Mouse (Mus musculus) embryonic fibroblast, embryonic 13.5 days (primary cell): ENCODE results near the gene Akap2. TPM values are rescaled to one million over a fixed set of nuclear protein-coding genes. Genes with fewer than 3 reads are reported as not detected.
A peak's percentile ranks its signal among the peaks of the same experiment; 100 is the strongest.

Experiments used
- H3K27ac ChIP-seq: 2 replicates; pipeline ENCODE4 v1.5.1; 2012; ENCODE audit warnings: low read length, control low read depth, inconsistent platforms; ENCODE audit not compliant: insufficient read depth
- H3K4me1 ChIP-seq: 2 replicates; pipeline ENCODE4 v1.6.1; 2011; ENCODE audit warnings: low read length; ENCODE audit not compliant: control insufficient read depth, insufficient read depth
- H3K4me3 ChIP-seq: 2 replicates; pipeline ENCODE4 v1.5.1; 2011; ENCODE audit warnings: mild to moderate bottlenecking, control low read depth, low read length; ENCODE audit not compliant: insufficient read depth
- CTCF ChIP-seq: IDR thresholded peaks from 2 replicates; pipeline ENCODE4 v1.5.1; 2011; ENCODE audit warnings: mild to moderate bottlenecking, control low read depth, low read length, moderate library complexity, borderline replicate concordance; ENCODE audit not compliant: insufficient read depth
- POLR2A ChIP-seq: IDR thresholded peaks from 2 replicates; pipeline ENCODE4 v1.6.1; 2011; ENCODE audit warnings: low read depth, mild to moderate bottlenecking, control low read depth, low read length, moderate library complexity
- polyA plus RNA-seq: library from polyadenylated mRNA; stranded (reverse); fragments of >200 nt; gene quantifications from 2 replicates; pipeline ENCODE4 v1.2.4, GENCODE M21; 2011; ENCODE audit warnings: low read depth; ENCODE audit not compliant: missing spikeins, insufficient read length

The Akap2 gene
- polyA plus RNA-seq, 1 experiment = 127 TPM

DNA sequence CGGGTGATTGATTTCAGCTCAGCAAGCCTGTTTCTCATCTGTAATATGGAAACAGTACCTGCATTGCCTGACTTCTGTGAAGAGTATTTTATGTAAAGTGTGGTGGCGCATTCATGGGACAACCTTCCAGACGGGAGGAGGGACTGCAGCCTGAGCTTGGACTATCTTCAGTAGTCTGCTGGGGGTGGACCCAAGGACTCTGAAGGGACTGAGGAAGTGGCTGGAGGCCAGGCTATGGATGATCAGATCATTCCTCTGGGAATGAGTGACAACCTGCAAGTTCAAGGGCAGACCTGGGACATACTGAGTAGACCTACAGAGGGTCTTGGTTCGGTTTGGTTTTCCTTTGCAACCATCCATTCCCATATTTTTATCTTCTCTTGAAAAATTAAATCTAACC is 4.8 kb downstream of the Akap2 start:
- H3K27ac ChIP-seq = no peak overlapping the region
- no peak for TF ChIP-seq POLR2A
- H3K4me1 ChIP-seq = no peaks in the 10 kb centered on the region; the same call in 1 of the 2 replicates
- H3K4me3 ChIP-seq = no peak overlapping the region

DNA sequence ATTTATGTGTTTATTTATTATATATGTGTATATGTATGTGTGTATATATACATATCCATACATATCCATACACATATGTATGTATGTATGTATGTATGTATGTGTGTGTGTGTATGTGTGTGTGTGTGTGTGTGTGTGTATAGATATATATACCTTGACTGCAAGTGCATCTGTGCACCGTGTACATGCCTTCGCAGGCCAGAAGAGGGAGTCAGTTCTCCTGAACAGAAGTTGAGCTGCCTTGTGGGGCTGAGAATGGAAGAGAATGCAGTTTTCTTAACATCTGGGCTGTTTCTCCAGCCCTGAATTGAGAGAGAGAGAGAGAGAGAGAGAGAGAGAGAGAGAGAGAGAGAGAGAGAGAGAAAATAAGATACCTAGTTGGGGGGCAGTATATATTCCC is 6.2 kb downstream of the Akap2 start:
- TF ChIP-seq POLR2A = no peak
- peak; percentile 26; the same call in 1 of the 2 replicates for TF ChIP-seq CTCF
- H3K27ac ChIP-seq = no peak overlapping the region
- no peaks in the 10 kb centered on the region; the same call in 1 of the 2 replicates for H3K4me1 ChIP-seq
- no peak overlapping the region for H3K4me3 ChIP-seq

DNA sequence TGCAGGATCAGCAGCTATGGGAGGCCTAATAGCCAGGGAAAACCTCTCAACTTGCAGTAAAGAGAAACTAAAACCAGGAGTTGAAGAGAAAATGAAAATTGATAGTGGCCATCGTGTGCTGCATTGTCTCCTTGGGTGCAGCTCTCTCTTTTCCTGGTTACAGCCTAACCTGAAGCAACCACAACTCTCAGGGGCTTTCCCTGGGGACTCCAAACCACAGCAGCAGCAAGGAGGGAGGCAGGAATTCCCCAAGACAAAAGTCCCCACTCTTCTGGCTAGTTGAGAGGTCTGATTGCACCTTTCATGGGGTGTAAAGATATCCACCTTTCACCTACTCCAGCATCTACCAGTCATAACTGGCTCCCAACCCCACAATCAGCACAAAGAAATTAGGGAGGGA is 8.1 kb downstream of the Akap2 start:
- Histone ChIP-seq H3K4me3 (no peak overlapping the region), H3K4me1 (peaks cover 3% of the 10 kb centered on the region), H3K27ac (no peak overlapping the region)
- no peak for TF ChIP-seq POLR2A

DNA sequence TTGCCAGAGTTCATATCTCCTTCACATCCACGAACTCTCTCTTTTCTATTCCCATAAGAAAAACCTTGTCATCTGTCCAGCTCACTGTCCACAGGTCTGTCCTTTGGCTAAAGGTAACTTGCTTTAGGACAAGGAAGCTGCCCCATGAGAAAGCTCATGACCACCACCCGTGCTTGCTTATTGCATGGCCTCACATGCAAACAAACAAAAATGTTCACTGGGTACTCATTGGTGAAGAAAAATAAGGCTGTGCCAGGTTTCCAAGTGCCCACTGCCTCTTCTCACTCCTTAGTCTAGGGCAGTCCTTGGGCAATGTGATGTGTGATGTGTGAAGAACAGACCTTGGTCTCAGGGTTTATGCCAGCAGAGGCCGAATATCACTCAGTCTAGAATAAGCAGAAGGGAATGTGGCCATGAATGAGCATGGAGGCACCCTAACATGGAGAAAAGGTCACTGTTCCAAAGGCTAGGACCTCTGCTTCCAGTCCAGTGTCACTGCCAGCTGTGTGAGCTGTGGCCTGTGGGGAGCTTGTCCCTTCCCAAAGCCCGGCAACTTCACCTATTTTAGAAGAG is 11.2 kb downstream of the Akap2 start:
- Histone ChIP-seq H3K4me3 (no peak overlapping the region), H3K4me1 (peaks cover 6% of the 10 kb centered on the region; the same call in 1 of the 2 replicates), H3K27ac (no peak overlapping the region)
- TF ChIP-seq POLR2A = no peak
- TF ChIP-seq CTCF = no peak

DNA sequence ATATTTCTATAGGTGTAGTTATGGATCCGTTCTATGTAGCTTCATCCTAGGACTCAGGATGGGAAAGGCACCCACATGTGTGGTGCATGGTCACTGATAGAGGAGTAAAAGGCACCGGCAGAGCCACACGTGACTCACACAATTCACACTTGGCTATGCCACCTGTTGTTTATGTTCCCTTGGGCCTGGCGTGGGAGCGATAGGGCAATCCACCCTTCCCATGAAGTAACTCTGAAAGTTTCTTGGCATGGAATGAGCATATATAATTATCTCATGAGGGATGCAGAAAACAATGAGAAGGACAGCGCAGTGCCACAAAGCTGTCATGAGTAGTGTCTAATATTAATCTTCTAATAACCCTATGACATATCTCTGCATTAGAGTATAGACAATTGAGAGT is 12.6 kb downstream of the Akap2 start:
- TF ChIP-seq CTCF (no peak), POLR2A (no peak)
- Histone ChIP-seq H3K27ac (no peak overlapping the region), H3K4me1 (peaks cover 6% of the 10 kb centered on the region; the same call in 1 of the 2 replicates), H3K4me3 (no peak overlapping the region)

DNA sequence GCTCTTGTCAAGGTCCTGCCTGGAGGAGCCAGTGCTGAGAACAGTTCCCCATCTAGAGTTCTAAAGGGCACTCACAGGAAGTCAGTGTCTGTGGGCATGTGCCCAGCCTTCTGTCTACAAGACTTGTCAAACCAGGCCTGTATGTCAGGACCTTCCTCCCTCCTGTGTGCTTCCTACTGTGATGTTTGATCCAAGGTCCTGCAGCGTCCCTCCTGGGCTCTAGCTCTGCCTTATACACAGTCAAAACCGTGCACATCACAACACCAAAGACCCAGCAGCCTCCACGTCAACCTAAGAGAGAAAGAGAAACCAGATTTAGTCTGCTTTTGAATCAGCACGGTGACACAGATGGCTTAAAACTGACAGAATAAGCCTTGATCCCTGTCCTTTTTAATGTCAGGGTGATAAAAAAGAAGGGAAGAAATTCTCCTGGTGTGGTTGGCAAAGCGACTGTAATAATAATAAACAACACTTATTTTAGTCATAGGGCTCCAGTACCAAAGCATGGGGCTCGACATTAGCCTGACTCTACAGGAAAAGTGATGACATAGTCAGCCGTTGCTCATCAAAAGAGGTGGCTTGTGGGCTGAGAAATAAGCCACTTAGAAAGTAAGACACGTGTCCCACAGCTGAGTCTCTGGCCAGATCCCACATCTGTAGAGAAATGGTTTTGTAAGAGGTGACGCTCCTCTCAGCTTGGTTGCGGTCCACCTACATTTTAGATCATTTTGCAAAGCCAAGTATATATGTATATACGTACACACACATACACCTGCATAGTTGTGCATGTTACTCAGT is 13.5 kb downstream of the Akap2 start:
- TF ChIP-seq CTCF = no peak
- TF ChIP-seq POLR2A = no peak

DNA sequence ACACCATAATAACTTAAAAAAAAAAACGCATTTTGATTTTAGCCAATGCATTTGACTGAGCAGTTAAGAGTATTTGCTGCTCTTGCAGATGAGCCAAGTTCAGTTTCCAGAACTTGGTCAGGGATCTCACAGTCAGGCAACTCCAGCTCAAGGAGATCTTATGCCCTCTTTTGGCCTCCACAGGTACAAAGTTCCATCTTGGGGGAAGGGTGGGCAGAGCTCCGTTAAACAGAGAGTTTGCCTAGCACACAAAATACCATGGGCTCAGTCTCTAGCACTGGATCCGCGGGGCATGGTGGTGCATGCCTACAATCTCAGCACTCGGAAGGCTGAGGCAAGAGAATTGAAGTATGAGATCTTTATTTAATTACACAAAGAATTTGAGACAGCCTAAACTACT is 14.9 kb downstream of the Akap2 start:
- H3K4me1 ChIP-seq = peaks cover 8% of the 10 kb centered on the region; the same call in 1 of the 2 replicates
- TF ChIP-seq POLR2A (no peak), CTCF (no peak)

More for the DNA sequence above, 13.5 kb downstream of the Akap2 start:
- H3K27ac ChIP-seq = no peak overlapping the region
- no peak overlapping the region for H3K4me3 ChIP-seq
- peaks cover 8% of the 10 kb centered on the region; the same call in 1 of the 2 replicates for H3K4me1 ChIP-seq

DNA sequence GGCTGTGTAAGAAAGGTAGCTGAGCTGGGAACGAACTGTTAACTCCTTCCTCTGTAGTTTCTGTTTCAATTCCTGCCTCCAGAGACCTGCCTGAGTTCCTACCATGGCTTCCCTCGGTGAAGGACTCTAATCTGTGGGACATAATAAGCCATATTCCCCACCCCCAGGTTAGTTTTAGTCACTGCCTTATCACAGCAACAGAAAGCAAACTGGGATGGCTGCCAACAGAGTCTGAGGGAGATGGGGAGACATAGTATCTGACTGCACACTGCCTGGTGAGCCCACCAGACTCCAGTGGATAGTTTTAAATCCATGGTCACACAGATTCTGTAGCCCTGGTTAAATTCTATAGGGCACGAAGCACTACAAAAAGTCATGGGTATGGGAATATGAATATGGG is 16.0 kb downstream of the Akap2 start:
- Histone ChIP-seq H3K4me3 (no peak overlapping the region), H3K27ac (no peak overlapping the region), H3K4me1 (peaks cover 8% of the 10 kb centered on the region; the same call in 1 of the 2 replicates)
- TF ChIP-seq CTCF (no peak), POLR2A (no peak)

More for the DNA sequence above, 14.9 kb downstream of the Akap2 start:
- H3K27ac ChIP-seq = no peak overlapping the region
- no peak overlapping the region for H3K4me3 ChIP-seq

DNA sequence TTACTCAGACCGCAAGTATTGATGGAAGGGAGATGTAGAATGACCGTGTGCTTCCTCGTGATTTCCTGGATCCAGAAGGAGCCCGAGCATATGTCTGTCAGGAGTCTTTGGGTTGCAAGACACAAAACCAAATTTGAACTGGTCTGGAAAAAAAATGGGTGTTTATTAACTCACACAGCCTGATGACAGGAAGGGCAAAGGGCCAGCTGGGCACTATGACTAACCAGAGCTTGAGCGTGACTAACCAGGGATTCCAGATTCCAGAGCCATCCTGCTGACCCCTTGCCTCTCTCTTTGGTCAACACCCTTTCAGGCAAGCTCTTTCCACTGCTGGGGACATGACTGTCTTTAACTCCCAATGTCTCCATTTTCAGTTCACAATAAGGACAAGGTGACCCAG is 18.0 kb downstream of the Akap2 start:
- Histone ChIP-seq H3K4me3 (no peak overlapping the region), H3K4me1 (peaks cover 13% of the 10 kb centered on the region), H3K27ac (0 out of 2 replicates have a peak overlapping the region, but pooled peaks have one; percentile 4)
- TF ChIP-seq CTCF = no peak
- TF ChIP-seq POLR2A = no peak

DNA sequence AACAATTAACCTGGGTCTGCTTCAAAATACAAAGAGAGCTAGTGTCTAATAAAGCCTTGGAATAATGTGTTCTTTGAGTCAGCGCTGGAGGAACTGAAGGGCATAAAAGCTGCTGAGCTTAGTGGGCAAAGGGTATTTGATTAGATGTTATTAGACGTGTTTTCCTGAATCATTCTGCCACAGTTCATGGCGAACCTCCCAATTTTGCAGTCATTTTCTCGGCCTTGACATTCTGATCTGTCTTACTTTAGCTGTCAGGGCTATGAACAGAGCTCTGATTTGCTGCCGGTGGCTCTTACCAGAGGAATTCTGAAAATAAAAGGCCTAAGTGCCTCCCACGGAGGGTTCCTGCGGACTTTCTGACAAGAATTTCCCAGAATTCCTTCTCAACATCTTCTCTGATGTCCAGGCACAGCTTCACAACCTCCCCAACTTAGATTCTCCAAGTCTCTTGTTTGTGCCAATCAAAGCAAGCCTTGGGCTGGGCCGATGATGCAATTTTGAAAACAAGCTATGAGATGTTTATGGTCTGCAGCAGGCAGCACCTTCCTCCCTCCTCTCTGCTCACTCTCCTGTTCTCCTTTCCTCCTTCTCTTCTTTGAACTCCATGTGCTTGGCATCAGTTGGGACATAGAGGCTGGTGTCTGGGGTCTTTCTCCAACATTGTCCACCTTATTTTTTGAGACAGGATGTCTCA is 21.5 kb downstream of the Akap2 start:
- Histone ChIP-seq H3K4me1 (peaks cover 19% of the 10 kb centered on the region), H3K4me3 (no peak overlapping the region), H3K27ac (peak overlapping the region; percentile 59; the same call in 1 of the 2 replicates)
- TF ChIP-seq CTCF (no peak), POLR2A (no peak)
